16 mouse cellular contexts compared by ENCODE assay signal in the genomic region with DNA sequence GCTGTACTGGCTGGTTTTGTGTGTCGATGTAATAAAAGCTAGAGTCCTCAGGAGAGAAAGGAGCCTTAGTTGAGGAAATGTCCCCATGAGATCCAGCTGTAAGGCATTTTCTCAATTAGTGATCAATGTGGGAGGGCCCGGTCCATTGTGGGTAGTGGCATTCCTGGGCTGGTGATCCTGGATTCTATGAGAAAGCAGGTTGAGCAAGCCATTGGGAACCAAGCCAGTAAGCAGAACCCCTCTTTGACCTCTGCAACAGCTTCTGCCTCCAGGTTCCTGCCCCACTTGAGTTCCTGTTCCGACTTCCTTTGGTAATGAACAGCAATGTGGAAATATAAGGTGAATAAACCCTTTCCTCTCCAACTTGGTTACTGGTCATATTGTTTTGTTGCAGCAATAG. TPM values are rescaled to one million over a fixed set of nuclear protein-coding genes. Genes with fewer than 3 reads are reported as not detected.
"Had no signal": no experiment of that assay in that cellular context is flagged by ENCODE, and none has a peak within 500 bp of the region (broad histone marks: within the 10 kb centered on the region; RNA-seq: fewer than 3 reads in every experiment).

No protein-coding gene starts in this region.

- H3K9me3 ChIP-seq: neural tube, embryonic 15.5 days; stomach, embryonic 15.5 days had no signal

- H3K27me3 ChIP-seq: neural tube, embryonic 15.5 days; stomach, embryonic 15.5 days had no signal

- H3K4me1 ChIP-seq: neural tube, embryonic 15.5 days had no signal

- H3K4me2 ChIP-seq: neural tube, embryonic 15.5 days; stomach, embryonic 15.5 days had no signal

- DNase-seq: retina, postnatal 1 day; right cerebral cortex, adult 18-20 months; right cerebral cortex, postnatal 14 days; right cerebral cortex, postnatal 25 days; right cerebral cortex, postnatal 4 days; spleen, adult 18-20 months; thymus, adult 18-20 months; thymus, adult 2 months; thymus, postnatal 14 days; thymus, postnatal 25 days; thymus, postnatal 36 days; thymus, postnatal 4 days had no signal

- H3K36me3 ChIP-seq: neural tube, embryonic 15.5 days; stomach, embryonic 15.5 days had no signal

- H3K27ac ChIP-seq: neural tube, embryonic 15.5 days; stomach, embryonic 15.5 days; stomach, postnatal 0 days had no signal

- H3K9ac ChIP-seq: neural tube, embryonic 15.5 days; stomach, embryonic 15.5 days had no signal

- H3K4me3 ChIP-seq: neural tube, embryonic 15.5 days; stomach, embryonic 15.5 days had no signal

RNA-seq across cellular contexts. Expression of gene Slco2a1, which starts 6.1 kb away (rescaled TPM):
- total RNA-seq: neutrophil, adult 5-6 weeks had no signal
